Mouse (Mus musculus): ENCODE results near the gene Olfr223. TPM values are rescaled to one million over a fixed set of nuclear protein-coding genes. Genes with fewer than 3 reads are reported as not detected.

Olfr223 gene
- total RNA-seq (2014; rRNA removed), result not detected in 2 replicates
- not detected in 2 replicates for polyA plus RNA-seq (2012; rRNA removed)

DNA sequence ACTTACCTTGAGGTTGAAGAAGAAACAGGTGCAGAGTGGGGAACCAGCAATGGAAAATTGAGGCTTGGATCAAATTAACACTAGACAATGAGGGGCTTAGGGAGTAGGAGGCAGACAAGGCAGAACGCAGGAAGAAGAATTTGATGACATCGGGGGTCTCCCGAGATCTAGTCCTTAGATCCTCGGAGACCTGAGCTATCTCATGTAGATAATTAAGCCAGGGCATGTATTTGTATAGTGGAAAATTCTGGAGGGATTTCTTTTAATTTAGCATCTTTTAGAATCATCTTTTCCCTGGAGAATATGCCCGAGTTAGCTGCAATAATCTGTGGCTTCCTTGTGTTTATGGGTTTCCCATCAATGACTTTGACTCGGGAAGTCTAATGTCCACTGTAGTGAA lies at the start of gene Olfr223:
Gene Olfr223, minus strand, starts transcription at position 101 of the 400 bp plus-strand sequence.
- WGBS, result 79% methylated on average over 6 of the region's 6 CpGs
- no peak within 1 kb of the TSS for H3K9ac ChIP-seq (ENCODE audit: low read depth, low read length)
- no peaks in the 10 kb centered on the region for H3K79me2 ChIP-seq (ENCODE audit: control insufficient read depth, insufficient read depth, low read length)
- H3K27me3 ChIP-seq (ENCODE audit: control insufficient read depth, insufficient read depth, low read length), result no peaks in the 10 kb centered on the region; the same call in 1 of the 2 replicates
- no peak within 1 kb of the TSS for H3K4me3 ChIP-seq (ENCODE audit: insufficient read depth, low read depth, low read length)
- no peaks in the 10 kb centered on the region for H3K4me1 ChIP-seq (ENCODE audit: control insufficient read depth, insufficient read depth, low read length)
- DNase-seq (ENCODE audit: extremely low read depth, low read depth, low spot score), result no peak
- no peak within 1 kb of the TSS for H3K27ac ChIP-seq (replicated peaks; ENCODE audit: insufficient read depth, low read depth, low read length)
- H3K36me3 ChIP-seq (ENCODE audit: control insufficient read depth, insufficient read depth, low read length), result no peaks in the 10 kb centered on the region
- no peak for TF ChIP-seq CTCF (IDR thresholded peaks at IDR 0.05; ENCODE audit: low read depth, low read length)
- no peak for TF ChIP-seq POLR2A (IDR thresholded peaks at IDR 0.05; ENCODE audit: extremely low read depth, insufficient read depth, low read length)

DNA sequence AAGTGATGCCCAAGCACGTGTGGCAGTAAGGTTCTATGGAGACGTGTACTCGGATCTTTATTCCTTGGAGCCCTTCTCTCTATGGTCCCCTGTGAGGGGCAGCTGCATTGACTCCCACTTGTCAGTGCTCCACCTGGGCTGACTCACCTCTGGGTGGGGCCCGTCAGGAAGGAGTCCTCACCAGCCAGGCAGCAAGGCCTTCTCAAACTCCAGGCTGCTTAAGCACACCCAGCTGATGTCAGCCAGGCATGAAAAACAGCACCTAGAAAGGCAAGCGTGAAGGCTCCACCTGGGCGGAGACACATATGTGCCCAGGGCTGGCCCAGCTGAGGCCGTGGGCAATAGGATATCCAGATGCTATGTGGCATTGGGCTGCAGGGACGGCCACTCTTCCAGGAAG lies 49.3 kb upstream of the Olfr223 start:
- H3K27ac ChIP-seq (replicated peaks; ENCODE audit: insufficient read depth, low read depth, low read length), result no peak overlapping the region
- H3K4me1 ChIP-seq (ENCODE audit: control insufficient read depth, insufficient read depth, low read length), result peaks cover 6% of the 10 kb centered on the region; the same call in 1 of the 2 replicates
- H3K9ac ChIP-seq (ENCODE audit: low read depth, low read length), result no peak overlapping the region
- 97% methylated on average over 8 of the region's 8 CpGs for WGBS
- H3K27me3 ChIP-seq (ENCODE audit: control insufficient read depth, insufficient read depth, low read length), result no peaks in the 10 kb centered on the region
- DNase-seq (ENCODE audit: extremely low read depth, low read depth, low spot score), result no peak
- no peaks in the 10 kb centered on the region for H3K36me3 ChIP-seq (ENCODE audit: control insufficient read depth, insufficient read depth, low read length)
- no peaks in the 10 kb centered on the region for H3K79me2 ChIP-seq (ENCODE audit: control insufficient read depth, insufficient read depth, low read length)
- no peak overlapping the region for H3K4me3 ChIP-seq (ENCODE audit: insufficient read depth, low read depth, low read length)
- TF ChIP-seq CTCF (IDR thresholded peaks at IDR 0.05; ENCODE audit: low read depth, low read length) (no peak), POLR2A (IDR thresholded peaks at IDR 0.05; ENCODE audit: extremely low read depth, insufficient read depth, low read length) (no peak)

DNA sequence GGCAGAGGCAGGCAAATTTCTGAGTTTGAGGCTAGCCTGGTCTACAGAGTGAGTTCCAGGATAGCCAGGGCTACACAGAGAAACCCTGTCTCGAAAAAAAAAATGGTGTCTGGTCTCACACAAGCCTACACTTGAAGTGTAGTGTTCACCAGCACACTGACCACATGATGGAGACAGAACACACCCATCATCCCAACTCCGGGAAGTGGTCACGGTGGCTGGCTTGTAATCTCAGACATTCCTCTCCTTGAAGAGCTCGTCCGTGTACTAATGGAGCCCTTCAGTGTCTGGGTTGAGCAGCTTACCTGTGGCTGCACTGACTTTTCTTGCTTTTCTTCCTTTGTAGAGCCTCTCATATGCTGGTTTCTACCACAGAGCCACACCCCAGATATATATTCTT lies 48.1 kb upstream of the Olfr223 start:
- no peaks in the 10 kb centered on the region for H3K27me3 ChIP-seq (ENCODE audit: control insufficient read depth, insufficient read depth, low read length)
- H3K4me1 ChIP-seq (ENCODE audit: control insufficient read depth, insufficient read depth, low read length), result peaks cover 10% of the 10 kb centered on the region; the same call in 1 of the 2 replicates
- no peaks in the 10 kb centered on the region for H3K79me2 ChIP-seq (ENCODE audit: control insufficient read depth, insufficient read depth, low read length)
- TF ChIP-seq CTCF (IDR thresholded peaks at IDR 0.05; ENCODE audit: low read depth, low read length) (no peak), POLR2A (IDR thresholded peaks at IDR 0.05; ENCODE audit: extremely low read depth, insufficient read depth, low read length) (no peak)
- H3K4me3 ChIP-seq (ENCODE audit: insufficient read depth, low read depth, low read length), result no peak overlapping the region
- 76% methylated on average over 5 of the region's 5 CpGs for WGBS
- DNase-seq (ENCODE audit: extremely low read depth, low read depth, low spot score), result no peak
- H3K9ac ChIP-seq (ENCODE audit: low read depth, low read length), result no peak overlapping the region
- H3K36me3 ChIP-seq (ENCODE audit: control insufficient read depth, insufficient read depth, low read length), result no peaks in the 10 kb centered on the region
- H3K27ac ChIP-seq (replicated peaks; ENCODE audit: insufficient read depth, low read depth, low read length), result no peak overlapping the region

DNA sequence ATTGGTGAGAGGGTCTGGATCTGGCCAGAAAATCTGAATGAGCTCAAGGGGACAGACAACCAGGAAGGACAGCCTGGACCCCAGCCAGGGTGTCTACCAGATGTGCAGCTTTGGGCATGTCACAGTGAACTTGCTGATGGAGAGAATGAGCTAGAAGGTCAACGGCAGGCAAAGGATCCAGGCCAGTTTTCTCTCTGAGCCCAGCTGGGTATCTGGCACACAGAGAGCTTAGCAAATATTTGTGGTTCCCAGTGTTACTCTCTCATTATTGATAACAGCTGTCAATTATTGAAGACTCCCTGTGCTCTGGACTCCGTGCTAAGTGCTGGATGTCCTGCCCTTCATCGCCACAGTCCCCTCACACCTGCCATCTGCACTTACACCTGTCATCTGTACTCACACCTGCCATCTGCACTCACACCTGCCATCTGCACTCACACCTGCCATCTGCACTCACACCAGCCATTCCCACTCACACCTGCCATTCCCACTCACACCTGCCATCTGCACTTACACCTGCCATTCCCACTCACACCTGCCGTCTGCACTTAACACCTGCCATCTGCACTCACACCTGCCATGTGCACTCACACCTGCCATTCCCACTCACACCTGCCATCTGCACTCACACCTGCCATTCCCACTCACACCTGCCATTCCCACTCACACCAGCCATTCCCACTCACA lies 47.0 kb upstream of the Olfr223 start:
- no peaks in the 10 kb centered on the region for H3K27me3 ChIP-seq (ENCODE audit: control insufficient read depth, insufficient read depth, low read length)
- peak; percentile 92 for DNase-seq (ENCODE audit: extremely low read depth, low read depth, low spot score)
- peaks cover 13% of the 10 kb centered on the region; the same call in 1 of the 2 replicates for H3K4me1 ChIP-seq (ENCODE audit: control insufficient read depth, insufficient read depth, low read length)
- H3K79me2 ChIP-seq (ENCODE audit: control insufficient read depth, insufficient read depth, low read length), result no peaks in the 10 kb centered on the region
- H3K9ac ChIP-seq (ENCODE audit: low read depth, low read length), result no peak overlapping the region
- H3K4me3 ChIP-seq (ENCODE audit: insufficient read depth, low read depth, low read length), result no peak overlapping the region
- WGBS, result 25% methylated on average over 4 of the region's 4 CpGs
- no peak for TF ChIP-seq CTCF (IDR thresholded peaks at IDR 0.05; ENCODE audit: low read depth, low read length)
- H3K36me3 ChIP-seq (ENCODE audit: control insufficient read depth, insufficient read depth, low read length), result no peaks in the 10 kb centered on the region
- no peak overlapping the region for H3K27ac ChIP-seq (replicated peaks; ENCODE audit: insufficient read depth, low read depth, low read length)

DNA sequence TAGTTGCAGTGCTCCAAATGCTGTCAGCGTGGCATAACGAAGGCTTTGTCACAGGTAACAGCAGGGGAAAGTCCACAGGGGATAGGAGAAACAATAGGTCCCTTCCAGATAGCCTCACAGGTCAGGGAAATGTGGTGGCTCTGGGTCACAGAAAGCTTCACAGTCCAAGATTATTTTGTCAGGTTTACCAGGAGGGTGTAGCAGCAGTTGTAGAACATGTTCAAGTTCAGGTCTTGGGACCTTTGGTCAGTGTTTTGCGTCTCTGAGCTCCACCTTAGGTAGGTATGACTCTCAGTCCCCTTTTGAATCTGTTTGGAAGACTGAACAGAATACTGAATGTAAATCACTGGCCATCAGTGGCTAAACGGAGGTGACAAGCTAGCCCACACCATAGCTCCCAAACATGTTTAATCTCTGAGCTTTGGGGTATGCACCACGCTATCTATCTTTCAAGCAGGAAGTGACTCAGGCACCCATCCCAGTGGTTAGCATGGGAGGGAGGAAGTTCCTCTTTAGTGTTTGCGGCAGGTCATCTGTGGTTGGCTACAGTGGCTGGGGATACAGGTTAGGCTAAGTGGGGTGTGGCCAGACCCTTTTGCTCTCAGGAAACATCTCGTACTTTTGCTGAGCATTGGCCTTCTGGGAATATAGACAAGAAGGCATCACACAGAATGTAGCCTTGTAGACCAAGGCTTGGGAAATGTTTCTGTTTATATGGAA lies 43.8 kb upstream of the Olfr223 start:
- H3K4me1 ChIP-seq (ENCODE audit: control insufficient read depth, insufficient read depth, low read length), result peaks cover 13% of the 10 kb centered on the region; the same call in 1 of the 2 replicates
- H3K36me3 ChIP-seq (ENCODE audit: control insufficient read depth, insufficient read depth, low read length), result no peaks in the 10 kb centered on the region
- WGBS, result 71% methylated on average over 7 of the region's 7 CpGs
- no peak overlapping the region for H3K4me3 ChIP-seq (ENCODE audit: insufficient read depth, low read depth, low read length)
- H3K9ac ChIP-seq (ENCODE audit: low read depth, low read length), result no peak overlapping the region
- no peaks in the 10 kb centered on the region for H3K27me3 ChIP-seq (ENCODE audit: control insufficient read depth, insufficient read depth, low read length)
- H3K27ac ChIP-seq (replicated peaks; ENCODE audit: insufficient read depth, low read depth, low read length), result no peak overlapping the region
- TF ChIP-seq CTCF (IDR thresholded peaks at IDR 0.05; ENCODE audit: low read depth, low read length) (no peak), POLR2A (IDR thresholded peaks at IDR 0.05; ENCODE audit: extremely low read depth, insufficient read depth, low read length) (no peak)
- DNase-seq (ENCODE audit: extremely low read depth, low read depth, low spot score), result peak; percentile 21
- H3K79me2 ChIP-seq (ENCODE audit: control insufficient read depth, insufficient read depth, low read length), result no peaks in the 10 kb centered on the region
